Mouse (Mus musculus): Measurements from ENCODE around the gene Chrnb2. TPM values are rescaled to one million over a fixed set of nuclear protein-coding genes. Genes with fewer than 3 reads are reported as not detected.

The Chrnb2 gene
- polyA plus RNA-seq (2012; ENCODE audit: insufficient read depth, low replicate concordance), result 0.04 TPM in 1 of 2 replicates, not detected in the other

- H3K36me3 ChIP-seq (replicated peaks; ENCODE audit: low read length), result peaks cover 4% of the 10 kb centered on the region
- H3K27me3 ChIP-seq (replicated peaks), result peaks cover 68% of the 10 kb centered on the region
- TF ChIP-seq FLI1 (IDR thresholded peaks at IDR 0.05; ENCODE audit: low read length) (no peak), GATA1 (IDR thresholded peaks at IDR 0.05; ENCODE audit: borderline replicate concordance, low read length) (no peak)
- H3K4me3 ChIP-seq (replicated peaks), result peak within 1 kb of the TSS; percentile 51
- peaks cover 10% of the 10 kb centered on the region for H3K4me1 ChIP-seq
- no peaks in the 10 kb centered on the region for H3K9me3 ChIP-seq
Measured at GRCm38 (mm10) chr3:89764119-89764724, at the start of gene Chrnb2. Gene Chrnb2, minus strand, starts transcription at chr3:89764632.

GRCm38 (mm10) chr3:89814051-89814450 is 49.6 kb upstream of the Chrnb2 start:
- TF ChIP-seq GATA1 (IDR thresholded peaks at IDR 0.05; ENCODE audit: borderline replicate concordance, low read length) (no peak), FLI1 (IDR thresholded peaks at IDR 0.05; ENCODE audit: low read length) (no peak)
- H3K27me3 ChIP-seq (replicated peaks), result peaks cover 42% of the 10 kb centered on the region
- H3K9me3 ChIP-seq, result no peaks in the 10 kb centered on the region
- H3K4me1 ChIP-seq, result peaks cover under 1% of the 10 kb centered on the region; the same call in 1 of the 2 replicates
- H3K4me3 ChIP-seq (replicated peaks), result no peak overlapping the region
- no peaks in the 10 kb centered on the region for H3K36me3 ChIP-seq (replicated peaks; ENCODE audit: low read length)

GRCm38 (mm10) chr3:89812166-89812565 is 47.7 kb upstream of the Chrnb2 start:
- H3K4me3 ChIP-seq (replicated peaks), result no peak overlapping the region
- H3K36me3 ChIP-seq (replicated peaks; ENCODE audit: low read length), result no peaks in the 10 kb centered on the region
- H3K9me3 ChIP-seq, result peaks cover under 1% of the 10 kb centered on the region; the same call in 1 of the 2 replicates
- TF ChIP-seq GATA1 (IDR thresholded peaks at IDR 0.05; ENCODE audit: borderline replicate concordance, low read length) (no peak), FLI1 (IDR thresholded peaks at IDR 0.05; ENCODE audit: low read length) (no peak)
- H3K27me3 ChIP-seq (replicated peaks), result peaks cover 39% of the 10 kb centered on the region
- H3K4me1 ChIP-seq, result peaks cover 8% of the 10 kb centered on the region

GRCm38 (mm10) chr3:89810841-89811240 is 46.4 kb upstream of the Chrnb2 start:
- H3K4me1 ChIP-seq, result peaks cover 8% of the 10 kb centered on the region
- peaks cover 5% of the 10 kb centered on the region; the same call in 1 of the 2 replicates for H3K9me3 ChIP-seq
- H3K27me3 ChIP-seq (replicated peaks), result peaks cover 30% of the 10 kb centered on the region
- H3K4me3 ChIP-seq (replicated peaks), result no peak overlapping the region
- H3K36me3 ChIP-seq (replicated peaks; ENCODE audit: low read length), result no peaks in the 10 kb centered on the region
- TF ChIP-seq FLI1 (IDR thresholded peaks at IDR 0.05; ENCODE audit: low read length), result no peak
- no peak for TF ChIP-seq GATA1 (IDR thresholded peaks at IDR 0.05; ENCODE audit: borderline replicate concordance, low read length)

GRCm38 (mm10) chr3:89808638-89809037 is 44.2 kb upstream of the Chrnb2 start:
- Histone ChIP-seq H3K4me3 (replicated peaks) (no peak overlapping the region), H3K4me1 (peaks cover 8% of the 10 kb centered on the region), H3K9me3 (peaks cover 5% of the 10 kb centered on the region; the same call in 1 of the 2 replicates), H3K27me3 (replicated peaks) (peaks cover 22% of the 10 kb centered on the region), H3K36me3 (replicated peaks; ENCODE audit: low read length) (no peaks in the 10 kb centered on the region)
- TF ChIP-seq GATA1 (IDR thresholded peaks at IDR 0.05; ENCODE audit: borderline replicate concordance, low read length), result no peak

- peak overlapping the region; percentile 44 for H3K4me3 ChIP-seq (replicated peaks)
- H3K9me3 ChIP-seq, result peaks cover 5% of the 10 kb centered on the region; the same call in 1 of the 2 replicates
- H3K27me3 ChIP-seq (replicated peaks), result peaks cover 25% of the 10 kb centered on the region
- TF ChIP-seq FLI1 (IDR thresholded peaks at IDR 0.05; ENCODE audit: low read length) (no peak), GATA1 (IDR thresholded peaks at IDR 0.05; ENCODE audit: borderline replicate concordance, low read length) (no peak)
- peaks cover 8% of the 10 kb centered on the region for H3K4me1 ChIP-seq
- H3K36me3 ChIP-seq (replicated peaks; ENCODE audit: low read length), result no peaks in the 10 kb centered on the region
Measured at GRCm38 (mm10) chr3:89807881-89808280, 43.4 kb upstream of the Chrnb2 start.

- no peak overlapping the region for H3K4me3 ChIP-seq (replicated peaks)
- H3K4me1 ChIP-seq, result peaks cover 8% of the 10 kb centered on the region
- H3K9me3 ChIP-seq, result peaks cover 5% of the 10 kb centered on the region; the same call in 1 of the 2 replicates
- H3K27me3 ChIP-seq (replicated peaks), result peaks cover 22% of the 10 kb centered on the region
- TF ChIP-seq GATA1 (IDR thresholded peaks at IDR 0.05; ENCODE audit: borderline replicate concordance, low read length) (no peak), FLI1 (IDR thresholded peaks at IDR 0.05; ENCODE audit: low read length) (no peak)
- H3K36me3 ChIP-seq (replicated peaks; ENCODE audit: low read length), result no peaks in the 10 kb centered on the region
Measured at GRCm38 (mm10) chr3:89807171-89807570, 42.7 kb upstream of the Chrnb2 start.

- peaks cover 5% of the 10 kb centered on the region; the same call in 1 of the 2 replicates for H3K9me3 ChIP-seq
- peaks cover 11% of the 10 kb centered on the region for H3K4me1 ChIP-seq
- no peak overlapping the region for H3K4me3 ChIP-seq (replicated peaks)
- TF ChIP-seq FLI1 (IDR thresholded peaks at IDR 0.05; ENCODE audit: low read length) (no peak), GATA1 (IDR thresholded peaks at IDR 0.05; ENCODE audit: borderline replicate concordance, low read length) (no peak)
- H3K36me3 ChIP-seq (replicated peaks; ENCODE audit: low read length), result no peaks in the 10 kb centered on the region
- peaks cover 25% of the 10 kb centered on the region for H3K27me3 ChIP-seq (replicated peaks)
Measured at GRCm38 (mm10) chr3:89806751-89807150, 42.3 kb upstream of the Chrnb2 start.

- H3K4me3 ChIP-seq (replicated peaks), result no peak overlapping the region
- peaks cover 5% of the 10 kb centered on the region; the same call in 1 of the 2 replicates for H3K9me3 ChIP-seq
- H3K36me3 ChIP-seq (replicated peaks; ENCODE audit: low read length), result no peaks in the 10 kb centered on the region
- peaks cover 25% of the 10 kb centered on the region for H3K27me3 ChIP-seq (replicated peaks)
- TF ChIP-seq FLI1 (IDR thresholded peaks at IDR 0.05; ENCODE audit: low read length), result no peak
- H3K4me1 ChIP-seq, result peaks cover 15% of the 10 kb centered on the region
Measured at GRCm38 (mm10) chr3:89805179-89805578, 40.7 kb upstream of the Chrnb2 start.

- H3K36me3 ChIP-seq (replicated peaks; ENCODE audit: low read length), result no peaks in the 10 kb centered on the region
- TF ChIP-seq FLI1 (IDR thresholded peaks at IDR 0.05; ENCODE audit: low read length) (no peak), GATA1 (IDR thresholded peaks at IDR 0.05; ENCODE audit: borderline replicate concordance, low read length) (no peak)
- no peak overlapping the region for H3K4me3 ChIP-seq (replicated peaks)
- peaks cover 20% of the 10 kb centered on the region for H3K4me1 ChIP-seq
- peaks cover 18% of the 10 kb centered on the region for H3K27me3 ChIP-seq (replicated peaks)
- peaks cover 5% of the 10 kb centered on the region; the same call in 1 of the 2 replicates for H3K9me3 ChIP-seq
Measured at GRCm38 (mm10) chr3:89802876-89803275, 38.4 kb upstream of the Chrnb2 start.
